Mouse (Mus musculus) brain, embryonic 18.5 days (tissue): Measurements from ENCODE around the gene Vipr1.
A peak's percentile ranks its signal among the peaks of the same experiment; 100 is the strongest.

Experiments
- DNase-seq: peaks from one replicate; pipeline ENCODE4 v3.0.0-alpha.2; 2012; ENCODE audit warnings: low read depth, low spot score

Vipr1 gene

GRCm38 (mm10) chr9:121718070-121718705 is 75.7 kb downstream of the Vipr1 start:
- no peak for DNase-seq

- DNase-seq, result peak; percentile 96
Observed at GRCm38 (mm10) chr9:121718792-121719318, 76.3 kb downstream of the Vipr1 start, which contains the start of gene Nktr. TSS of gene Nktr (plus strand) at chr9:121719169.

- DNase-seq, result no peak
Observed at GRCm38 (mm10) chr9:121719347-121720331, 77.1 kb downstream of the Vipr1 start.
